Mouse (Mus musculus) stomach, postnatal 0 days (tissue): Measurements from ENCODE around the gene Padi4.
A peak's percentile ranks its signal among the peaks of the same experiment; 100 is the strongest.

ENCODE experiments used
- CTCF ChIP-seq: IDR thresholded peaks from 2 replicates; pipeline ENCODE4 v1.5.1; 2016; ENCODE audit warnings: antibody characterized with exemption, low read depth, mild to moderate bottlenecking, moderate library complexity
- EP300 ChIP-seq: optimal IDR thresholded peaks from 2 replicates; pipeline ENCODE3; 2016; ENCODE audit warnings: antibody characterized with exemption

- TF ChIP-seq EP300 (no peak), CTCF (peak; percentile 98)
These were observed 60.3 kb downstream of the Padi4 start for GRCm38 (mm10) chr4:140713480-140714365.
